Mouse (Mus musculus) ES-E14 (cell line): Measurements from ENCODE around the gene Palm.

Experiments
- HCFC1 ChIP-seq: IDR thresholded peaks from 2 replicates; pipeline ENCODE4 v1.6.1; 2012; ENCODE audit warnings: low read length, inconsistent platforms, borderline replicate concordance; ENCODE audit not compliant: insufficient read depth
- MAFK ChIP-seq: IDR thresholded peaks from 2 replicates; pipeline ENCODE4 v1.6.1; 2014; ENCODE audit warnings: mild to moderate bottlenecking, low read depth, low read length, inconsistent platforms; ENCODE audit not compliant: insufficient read depth

DNA sequence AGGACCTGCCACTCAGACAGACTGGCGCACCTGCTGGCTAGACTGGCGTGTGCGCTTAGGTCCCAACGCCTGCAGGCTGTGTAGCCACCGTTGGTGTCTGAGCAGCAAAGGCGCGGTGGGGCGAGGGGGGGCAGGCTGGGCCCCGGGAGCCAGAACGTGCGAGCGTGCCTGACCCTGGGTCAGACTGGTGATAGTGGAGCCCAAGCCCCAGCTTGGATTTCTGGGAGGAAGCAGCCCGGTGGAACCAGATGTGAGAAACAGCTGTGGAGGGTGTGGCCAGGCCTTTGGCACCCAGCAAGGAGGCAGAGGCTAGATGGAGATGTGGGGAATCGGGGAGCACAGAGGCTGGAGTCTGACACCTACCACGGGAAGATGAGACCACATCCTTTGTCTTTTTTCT lies 4.0 kb downstream of the Palm start:
- no peak for TF ChIP-seq MAFK
- TF ChIP-seq HCFC1: no peak
